Mouse (Mus musculus): ENCODE results near the gene Tecpr2. TPM values are rescaled to one million over a fixed set of nuclear protein-coding genes. Genes with fewer than 3 reads are reported as not detected.

Gene Tecpr2
- polyA plus RNA-seq, 1 experiment from 2014 or later: 3.3 TPM

DNA sequence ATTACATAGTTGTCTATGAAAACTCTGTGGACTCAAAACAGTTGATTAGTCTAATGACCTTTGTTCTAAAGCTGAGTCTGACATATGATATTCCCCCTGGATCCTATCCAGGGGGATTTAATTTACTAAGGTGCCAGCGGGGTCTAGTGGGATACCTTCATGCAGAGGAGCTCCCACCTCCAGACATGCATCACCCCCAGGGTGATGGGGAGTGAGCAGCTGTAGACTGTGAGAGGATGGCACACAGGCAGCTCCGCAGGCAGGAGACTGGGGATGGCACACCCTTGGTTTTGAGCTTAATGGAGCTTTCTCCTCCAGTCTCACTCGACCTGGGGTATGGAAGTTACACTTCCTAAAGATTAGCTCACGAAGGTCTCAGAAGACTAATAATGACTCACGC lies 32.5 kb downstream of the Tecpr2 start:
- WGBS: 76% methylated on average over 5 of the region's 5 CpGs
- Histone ChIP-seq H3K9ac (no peak overlapping the region), H3K4me2 (no peak overlapping the region), H3K4me1 (no peaks in the 10 kb centered on the region), H3K9me3 (no peaks in the 10 kb centered on the region), H3K27ac (no peak overlapping the region), H3K36me3 (peaks cover 8% of the 10 kb centered on the region; the same call in 1 of the 2 replicates), H3K27me3 (replicated peaks) (no peaks in the 10 kb centered on the region), H3K4me3 (replicated peaks) (no peak overlapping the region)
- ATAC-seq (ENCODE audit: insufficient read depth, low FRiP score, low read depth): no peak

DNA sequence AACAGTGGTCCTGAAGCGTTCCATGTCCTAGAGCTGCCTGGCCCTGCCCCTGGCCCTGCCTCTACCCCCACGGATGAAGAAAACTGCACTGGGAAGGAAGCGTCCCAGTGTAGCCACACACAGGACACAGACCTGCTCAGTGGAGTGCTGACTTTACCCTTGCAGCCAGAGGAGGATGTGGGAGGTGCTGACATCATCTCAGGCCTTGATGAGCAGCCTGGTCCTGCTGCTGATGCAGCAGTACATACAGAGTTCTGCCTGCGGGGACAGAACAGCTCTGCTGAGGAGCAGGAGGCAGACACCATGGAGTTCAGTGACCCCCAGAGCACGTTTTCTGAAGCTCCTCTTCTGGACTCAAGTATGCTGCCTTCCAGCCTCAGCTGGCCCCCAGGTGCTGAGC lies 43.8 kb downstream of the Tecpr2 start:
- ATAC-seq (ENCODE audit: insufficient read depth, low FRiP score, low read depth): no peak
- 70% methylated on average over 5 of the region's 5 CpGs for WGBS
- H3K27me3 ChIP-seq (replicated peaks): no peaks in the 10 kb centered on the region
- no peaks in the 10 kb centered on the region for H3K9me3 ChIP-seq
- H3K36me3 ChIP-seq: peaks cover 7% of the 10 kb centered on the region
- no peak overlapping the region for H3K4me3 ChIP-seq (replicated peaks)
- no peaks in the 10 kb centered on the region for H3K4me1 ChIP-seq
- no peak overlapping the region for H3K27ac ChIP-seq
- no peak overlapping the region for H3K4me2 ChIP-seq
- H3K9ac ChIP-seq: no peak overlapping the region

DNA sequence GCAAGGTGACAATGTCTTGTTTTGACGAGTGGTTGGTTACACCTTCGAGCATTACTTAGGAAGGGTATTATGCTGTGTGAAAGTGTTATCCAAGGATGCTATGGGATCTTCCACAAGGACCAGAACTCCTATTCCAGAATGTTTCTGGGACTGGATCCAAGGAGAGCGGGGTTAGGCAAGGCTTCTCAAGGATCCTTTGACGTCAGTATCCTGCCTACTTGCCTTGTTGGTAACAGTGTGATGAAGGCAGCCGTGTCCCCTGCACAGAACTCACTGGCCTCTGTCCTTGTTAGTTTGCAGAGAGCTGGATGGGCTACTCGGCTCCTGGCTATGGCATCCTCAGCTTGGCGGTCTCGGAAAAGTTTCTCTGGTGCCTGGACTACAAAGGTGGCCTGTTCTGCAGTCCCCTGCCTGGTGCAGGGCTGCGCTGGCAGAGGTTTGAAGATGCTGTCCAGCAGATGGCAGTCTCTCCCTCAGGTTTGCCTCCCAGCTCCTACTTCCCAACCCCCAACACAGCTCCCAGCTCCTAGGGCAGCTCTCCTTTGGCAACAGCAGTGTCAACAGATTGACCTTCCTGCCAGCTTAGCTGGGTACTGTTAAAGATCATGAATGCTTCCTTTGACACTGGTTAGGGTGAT lies 47.0 kb downstream of the Tecpr2 start:
- no peaks in the 10 kb centered on the region for H3K9me3 ChIP-seq
- H3K9ac ChIP-seq: no peak overlapping the region
- H3K4me1 ChIP-seq: no peaks in the 10 kb centered on the region
- 70% methylated on average over 9 of the region's 9 CpGs for WGBS
- ATAC-seq (ENCODE audit: insufficient read depth, low FRiP score, low read depth): peak; percentile 84
- H3K4me2 ChIP-seq: no peak overlapping the region
- H3K4me3 ChIP-seq (replicated peaks): no peak overlapping the region
- no peak overlapping the region for H3K27ac ChIP-seq
- H3K27me3 ChIP-seq (replicated peaks): no peaks in the 10 kb centered on the region
- peaks cover 23% of the 10 kb centered on the region for H3K36me3 ChIP-seq

DNA sequence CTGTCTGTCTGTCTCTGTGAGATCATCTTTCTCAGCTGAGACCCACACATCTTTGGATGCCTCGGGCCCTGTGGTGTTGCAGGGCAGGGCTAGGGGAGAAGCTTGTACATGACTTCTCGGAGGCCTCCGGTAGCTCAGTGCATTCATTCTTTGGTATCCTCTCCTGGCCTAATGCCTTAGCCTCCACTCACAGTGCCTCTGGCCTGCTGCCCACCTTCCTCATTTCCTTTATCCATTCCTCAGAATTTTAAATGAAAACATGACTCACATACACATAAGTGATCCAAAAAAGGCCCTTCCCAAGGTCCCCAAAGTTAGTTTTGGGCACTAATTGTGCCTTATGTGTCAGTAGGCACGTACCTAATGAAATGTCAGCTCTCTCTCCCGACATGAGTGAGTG lies 48.4 kb downstream of the Tecpr2 start:
- no peak overlapping the region for H3K9ac ChIP-seq
- no peaks in the 10 kb centered on the region for H3K4me1 ChIP-seq
- H3K4me2 ChIP-seq: no peak overlapping the region
- H3K9me3 ChIP-seq: no peaks in the 10 kb centered on the region
- H3K27ac ChIP-seq: no peak overlapping the region
- no peaks in the 10 kb centered on the region for H3K27me3 ChIP-seq (replicated peaks)
- no peak overlapping the region for H3K4me3 ChIP-seq (replicated peaks)
- ATAC-seq (ENCODE audit: insufficient read depth, low FRiP score, low read depth): no peak
- peaks cover 23% of the 10 kb centered on the region for H3K36me3 ChIP-seq
- 86% methylated on average over 5 of the region's 5 CpGs for WGBS

- Histone ChIP-seq H3K9me3 (no peaks in the 10 kb centered on the region), H3K4me2 (no peak overlapping the region), H3K4me3 (replicated peaks) (no peak overlapping the region), H3K27ac (no peak overlapping the region), H3K9ac (no peak overlapping the region), H3K36me3 (peaks cover 17% of the 10 kb centered on the region), H3K4me1 (no peaks in the 10 kb centered on the region), H3K27me3 (replicated peaks) (no peaks in the 10 kb centered on the region)
- ATAC-seq (ENCODE audit: insufficient read depth, low FRiP score, low read depth): no peak
- WGBS: 96% methylated on average over 5 of the region's 5 CpGs
These were observed 50.3 kb downstream of the Tecpr2 start for GRCm38 (mm10) chr12:110939385-110939784.

GRCm38 (mm10) chr12:110940869-110941268 lies 51.8 kb downstream of the Tecpr2 start:
- no peak overlapping the region for H3K4me3 ChIP-seq (replicated peaks)
- WGBS: 93% methylated on average over 3 of the region's 3 CpGs

GRCm38 (mm10) chr12:110946216-110946615 lies 57.2 kb downstream of the Tecpr2 start:
- no peak for ATAC-seq (ENCODE audit: insufficient read depth, low FRiP score, low read depth)
- Histone ChIP-seq H3K4me3 (replicated peaks) (no peak overlapping the region), H3K4me2 (no peak overlapping the region), H3K27me3 (replicated peaks) (no peaks in the 10 kb centered on the region), H3K4me1 (no peaks in the 10 kb centered on the region), H3K9me3 (no peaks in the 10 kb centered on the region), H3K27ac (no peak overlapping the region), H3K9ac (no peak overlapping the region), H3K36me3 (peaks cover 18% of the 10 kb centered on the region)
- 83% methylated on average over 7 of the region's 7 CpGs for whole genome bisulfite sequencing

More at GRCm38 (mm10) chr12:110940869-110941268, 51.8 kb downstream of the Tecpr2 start:
- Histone ChIP-seq H3K4me1 (no peaks in the 10 kb centered on the region), H3K36me3 (peaks cover 20% of the 10 kb centered on the region), H3K9me3 (no peaks in the 10 kb centered on the region), H3K9ac (no peak overlapping the region), H3K27ac (no peak overlapping the region), H3K4me2 (no peak overlapping the region), H3K27me3 (replicated peaks) (no peaks in the 10 kb centered on the region)
- no peak for ATAC-seq (ENCODE audit: insufficient read depth, low FRiP score, low read depth)

GRCm38 (mm10) chr12:110948082-110948909 lies 59.2 kb downstream of the Tecpr2 start:
- H3K9me3 ChIP-seq: no peaks in the 10 kb centered on the region
- 88% methylated on average over 6 of the region's 6 CpGs for WGBS
- no peaks in the 10 kb centered on the region for H3K4me1 ChIP-seq
- H3K9ac ChIP-seq: no peak overlapping the region
- H3K36me3 ChIP-seq: peaks cover 18% of the 10 kb centered on the region
- ATAC-seq (ENCODE audit: insufficient read depth, low FRiP score, low read depth): no peak
- no peak overlapping the region for H3K4me3 ChIP-seq (replicated peaks)
- no peak overlapping the region for H3K4me2 ChIP-seq
- H3K27me3 ChIP-seq (replicated peaks): no peaks in the 10 kb centered on the region
- no peak overlapping the region for H3K27ac ChIP-seq

GRCm38 (mm10) chr12:110948910-110949201 lies 59.8 kb downstream of the Tecpr2 start:
- Histone ChIP-seq H3K4me1 (no peaks in the 10 kb centered on the region), H3K4me2 (no peak overlapping the region), H3K4me3 (replicated peaks) (no peak overlapping the region), H3K27me3 (replicated peaks) (no peaks in the 10 kb centered on the region), H3K36me3 (peaks cover 18% of the 10 kb centered on the region), H3K27ac (no peak overlapping the region), H3K9me3 (no peaks in the 10 kb centered on the region), H3K9ac (no peak overlapping the region)
- 88% methylated on average over 3 of the region's 3 CpGs for WGBS
- ATAC-seq (ENCODE audit: insufficient read depth, low FRiP score, low read depth): no peak

GRCm38 (mm10) chr12:110949410-110949809 lies 60.3 kb downstream of the Tecpr2 start:
- no peak overlapping the region for H3K4me3 ChIP-seq (replicated peaks)
- peaks cover 17% of the 10 kb centered on the region for H3K36me3 ChIP-seq
- no peak overlapping the region for H3K4me2 ChIP-seq
- H3K9me3 ChIP-seq: no peaks in the 10 kb centered on the region
- WGBS: 89% methylated on average over 1 of the region's 1 CpGs
- no peaks in the 10 kb centered on the region for H3K27me3 ChIP-seq (replicated peaks)
- ATAC-seq (ENCODE audit: insufficient read depth, low FRiP score, low read depth): no peak
- H3K9ac ChIP-seq: no peak overlapping the region
- H3K27ac ChIP-seq: no peak overlapping the region
- H3K4me1 ChIP-seq: no peaks in the 10 kb centered on the region

GRCm38 (mm10) chr12:110950151-110950550 lies 61.1 kb downstream of the Tecpr2 start:
- 81% methylated on average over 4 of the region's 4 CpGs for WGBS

DNA sequence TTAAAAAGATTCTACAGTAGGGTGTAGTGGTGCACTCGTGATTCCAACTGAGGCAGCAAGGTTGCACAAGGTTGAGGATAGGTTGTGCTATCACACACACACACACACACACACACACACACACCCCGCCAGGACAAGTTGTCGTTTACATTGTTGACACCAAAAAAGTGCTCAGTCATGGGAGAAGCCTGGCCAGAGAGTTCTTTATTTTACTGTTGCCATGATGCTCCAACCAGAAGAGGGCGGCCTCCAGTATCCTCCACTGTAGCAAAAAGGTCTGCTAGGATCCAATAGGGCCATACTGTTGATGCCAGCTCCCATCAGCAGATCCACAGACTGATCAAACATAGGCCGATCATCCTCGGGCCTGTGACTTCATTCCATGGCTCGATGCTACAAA lies 62.2 kb downstream of the Tecpr2 start:
- no peak overlapping the region for H3K4me3 ChIP-seq (replicated peaks)
- no peaks in the 10 kb centered on the region for H3K9me3 ChIP-seq
- 83% methylated on average over 7 of the region's 7 CpGs for WGBS
- no peak; the same call in 1 of the 2 replicates for ATAC-seq (ENCODE audit: insufficient read depth, low FRiP score, low read depth)
- no peak overlapping the region for H3K9ac ChIP-seq
- no peak overlapping the region for H3K4me2 ChIP-seq
- no peak overlapping the region for H3K27ac ChIP-seq
- H3K27me3 ChIP-seq (replicated peaks): no peaks in the 10 kb centered on the region
- no peaks in the 10 kb centered on the region for H3K4me1 ChIP-seq
- peaks cover 13% of the 10 kb centered on the region for H3K36me3 ChIP-seq

More at GRCm38 (mm10) chr12:110950151-110950550, 61.1 kb downstream of the Tecpr2 start:
- Histone ChIP-seq H3K27me3 (replicated peaks) (no peaks in the 10 kb centered on the region), H3K4me2 (no peak overlapping the region), H3K9me3 (no peaks in the 10 kb centered on the region), H3K36me3 (peaks cover 14% of the 10 kb centered on the region), H3K27ac (no peak overlapping the region), H3K9ac (no peak overlapping the region), H3K4me1 (no peaks in the 10 kb centered on the region), H3K4me3 (replicated peaks) (no peak overlapping the region)
- ATAC-seq (ENCODE audit: insufficient read depth, low FRiP score, low read depth): no peak

All from stomach, embryonic 15.5 days (tissue).